Mouse (Mus musculus) lung, postnatal 0 days (tissue): ENCODE data around the gene Cactin. TPM values are rescaled to one million over a fixed set of nuclear protein-coding genes. Genes with fewer than 3 reads are reported as not detected.

Experiments
- ATAC-seq: fragments of 200-750 bp; cut with Nextera tagmentation; 2 replicates; pipeline ENCODE4 v1.8.0; 2017; ENCODE audit warnings: moderate library complexity
- DNase-seq: peaks from one replicate; pipeline ENCODE4 v3.0.0-alpha.2; 2016; ENCODE audit warnings: low spot score
- H3K27ac ChIP-seq: fragments of 300-500 bp; sonication (generic); 2 replicates; pipeline ENCODE4 v1.5.1; 2014; ENCODE audit warnings: antibody characterized with exemption, mild to moderate bottlenecking, low read length, mixed read lengths
- H3K27me3 ChIP-seq: fragments of 300-500 bp; sonication (generic); replicated peaks from 2 replicates; pipeline ENCODE4 v1.6.1; 2014; ENCODE audit warnings: low read length, mixed read lengths; ENCODE audit not compliant: insufficient read depth
- H3K36me3 ChIP-seq: fragments of 300-500 bp; sonication (generic); 2 replicates; pipeline ENCODE4 v1.6.1; 2014; ENCODE audit warnings: low read length, mixed read lengths; ENCODE audit not compliant: insufficient read depth
- H3K4me1 ChIP-seq: fragments of 300-500 bp; sonication (generic); 2 replicates; pipeline ENCODE4 v1.6.1; 2014; ENCODE audit warnings: antibody characterized with exemption, low read depth, low read length, mixed read lengths; ENCODE audit not compliant: insufficient read depth
- H3K4me2 ChIP-seq: fragments of 300-500 bp; sonication (generic); replicated peaks from 2 replicates; pipeline ENCODE4 v1.6.1; 2014; ENCODE audit warnings: low read depth, mild to moderate bottlenecking, low read length, moderate library complexity, mixed read lengths
- H3K4me3 ChIP-seq: fragments of 300-500 bp; sonication (generic); 2 replicates; pipeline ENCODE4 v1.5.1; 2014; ENCODE audit warnings: low read depth, low read length
- H3K9ac ChIP-seq: fragments of 300-500 bp; sonication (generic); replicated peaks from 2 replicates; pipeline ENCODE4 v1.6.1; 2014; ENCODE audit warnings: low read depth, mild to moderate bottlenecking
- H3K9me3 ChIP-seq: fragments of 300-500 bp; sonication (generic); 2 replicates; pipeline ENCODE4 v1.6.1; 2016; ENCODE audit warnings: low read length, mixed read lengths
- CTCF ChIP-seq: IDR thresholded peaks from 2 replicates; pipeline ENCODE4 v1.5.1; 2016; ENCODE audit warnings: antibody characterized with exemption, mild to moderate bottlenecking
- EP300 ChIP-seq: IDR thresholded peaks from 2 replicates; pipeline ENCODE4 v1.6.1; 2016; ENCODE audit warnings: antibody characterized with exemption, mild to moderate bottlenecking, control low read depth
- WGBS: fragments of 180-500 bp; shearing (Covaris S2); extraction: QIAGEN DNeasy Blood & Tissue Kit; methylation state at CpG from one replicate; pipeline ENCODE4 v1.1.7; 2014; 5-methylcytosine and 5-hydroxymethylcytosine counted together
- polyA plus RNA-seq: library from polyadenylated mRNA; unstranded; fragments of >200 nt; fragmentation: Nextera tagmentation; extraction: Ambion mirVana; gene quantifications from 2 replicates; pipeline ENCODE4 v1.2.1, GENCODE M21; 2015

The Cactin gene
- polyA plus RNA-seq, 1 experiment from 2014 or later: 20.3 TPM

DNA sequence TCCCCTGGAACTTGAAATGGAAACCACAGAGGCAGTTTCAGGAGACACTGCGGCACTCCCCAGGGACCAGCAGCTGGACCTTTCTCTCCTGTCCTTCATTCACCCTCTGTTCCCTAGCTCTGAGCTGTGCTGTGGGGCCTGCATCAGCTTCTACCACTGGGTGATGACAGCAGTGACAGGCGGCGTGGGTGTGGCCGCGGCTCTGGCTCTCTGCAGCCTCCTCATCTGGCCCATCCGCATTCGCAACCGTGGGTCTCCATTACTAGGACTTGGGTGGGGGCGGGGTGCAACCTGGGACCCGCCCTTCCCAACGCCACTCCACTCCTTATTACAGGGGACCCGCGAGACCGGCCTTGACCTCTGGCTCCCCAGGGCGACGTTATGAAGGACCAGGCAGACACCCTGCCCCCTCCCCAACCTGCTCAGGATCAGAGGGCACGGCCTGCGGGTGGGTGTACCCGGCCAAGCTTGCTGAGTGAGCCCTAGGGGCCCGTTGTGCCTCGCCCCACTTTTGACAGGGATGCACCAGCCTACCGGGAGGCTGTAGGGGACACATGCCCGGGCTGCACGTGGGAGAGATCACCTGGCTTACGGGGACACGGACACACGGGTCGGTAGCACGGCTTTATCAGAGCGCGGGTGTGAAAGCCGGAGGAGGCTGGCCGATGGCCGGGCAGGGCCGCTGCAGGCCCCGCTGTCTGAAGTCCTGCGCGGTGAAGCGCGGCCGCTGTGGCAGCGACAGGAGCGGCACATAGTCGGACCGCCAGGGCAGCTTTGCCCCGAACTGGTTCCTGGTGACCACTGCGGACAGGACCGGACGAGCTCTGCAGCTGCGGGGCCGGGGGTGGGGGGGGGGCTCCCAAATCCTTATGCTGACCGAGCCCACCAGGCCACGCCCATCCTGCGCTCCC is 42.8 kb downstream of the Cactin start:
- TF ChIP-seq EP300 (no peak), CTCF (no peak)
- Histone ChIP-seq H3K9ac (0 out of 2 replicates have a peak overlapping the region, but pooled peaks have one; percentile 12), H3K27ac (peak overlapping the region; percentile 44; the same call in 1 of the 2 replicates), H3K27me3 (no peaks in the 10 kb centered on the region), H3K9me3 (no peaks in the 10 kb centered on the region), H3K4me1 (peaks cover 17% of the 10 kb centered on the region), H3K4me2 (peak overlapping the region; percentile 53), H3K36me3 (peaks cover 15% of the 10 kb centered on the region), H3K4me3 (peak overlapping the region; percentile 17)
- 15% methylated on average over 44 of the region's 54 CpGs for WGBS
- ATAC-seq (no peak), DNase-seq (no peak)

DNA sequence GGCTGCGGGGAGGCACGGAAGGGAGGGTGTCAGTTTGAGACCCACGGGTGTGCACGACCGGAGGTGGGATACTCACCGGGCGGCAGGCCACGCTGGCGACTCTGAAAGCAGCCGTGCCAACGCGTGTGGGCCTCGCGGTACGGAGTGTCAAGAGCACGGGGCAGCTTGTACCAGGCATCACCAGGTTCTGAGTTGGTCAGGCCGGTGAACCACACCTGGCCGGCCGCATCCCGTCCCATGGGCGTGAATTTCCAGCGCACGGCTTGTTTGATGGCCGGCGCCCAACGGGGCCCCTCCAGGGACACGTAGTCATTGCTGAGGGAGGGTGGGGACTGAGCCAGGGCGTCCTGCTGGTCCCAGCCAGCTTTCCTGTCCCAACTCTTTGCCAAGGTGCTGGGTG is 43.8 kb downstream of the Cactin start:
- Histone ChIP-seq H3K27ac (no peak overlapping the region), H3K9me3 (no peaks in the 10 kb centered on the region), H3K27me3 (no peaks in the 10 kb centered on the region), H3K4me3 (peak overlapping the region; percentile 17; the same call in 1 of the 2 replicates), H3K36me3 (peaks cover 25% of the 10 kb centered on the region), H3K4me2 (peak overlapping the region; percentile 53), H3K9ac (no peak overlapping the region), H3K4me1 (peaks cover 17% of the 10 kb centered on the region)
- ATAC-seq (no peak), DNase-seq (no peak)
- TF ChIP-seq CTCF (no peak), EP300 (no peak)
- 14% methylated on average over 28 of the region's 28 CpGs for WGBS

DNA sequence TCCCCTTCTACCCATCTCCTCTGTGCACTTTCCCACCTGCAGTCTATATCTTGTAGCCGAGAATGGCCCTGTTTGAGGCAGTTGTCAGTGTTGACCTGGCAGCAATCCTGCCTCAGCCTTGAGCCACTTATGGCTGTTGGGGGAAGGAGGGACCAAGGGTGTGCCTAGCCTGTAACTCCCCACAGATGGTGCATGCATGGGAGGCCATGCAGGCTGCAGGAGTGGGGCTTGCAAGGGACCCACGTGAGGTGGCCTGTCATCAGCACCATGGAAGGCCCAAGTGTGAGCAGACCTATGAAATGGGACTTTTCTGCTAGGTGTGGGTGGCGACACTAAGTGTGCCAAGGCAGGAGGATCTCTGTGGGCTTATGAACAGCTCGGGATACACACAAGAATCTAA is 44.2 kb downstream of the Cactin start:
- Histone ChIP-seq H3K9ac (no peak overlapping the region), H3K4me3 (no peak overlapping the region), H3K27me3 (no peaks in the 10 kb centered on the region), H3K36me3 (peaks cover 28% of the 10 kb centered on the region), H3K4me2 (no peak overlapping the region; the same call in 1 of the 2 replicates), H3K27ac (no peak overlapping the region), H3K9me3 (no peaks in the 10 kb centered on the region), H3K4me1 (peaks cover 17% of the 10 kb centered on the region)
- DNase-seq: no peak
- WGBS: 32% methylated on average over 4 of the region's 4 CpGs
- TF ChIP-seq CTCF: no peak
- no peak for TF ChIP-seq EP300
- ATAC-seq: no peak

DNA sequence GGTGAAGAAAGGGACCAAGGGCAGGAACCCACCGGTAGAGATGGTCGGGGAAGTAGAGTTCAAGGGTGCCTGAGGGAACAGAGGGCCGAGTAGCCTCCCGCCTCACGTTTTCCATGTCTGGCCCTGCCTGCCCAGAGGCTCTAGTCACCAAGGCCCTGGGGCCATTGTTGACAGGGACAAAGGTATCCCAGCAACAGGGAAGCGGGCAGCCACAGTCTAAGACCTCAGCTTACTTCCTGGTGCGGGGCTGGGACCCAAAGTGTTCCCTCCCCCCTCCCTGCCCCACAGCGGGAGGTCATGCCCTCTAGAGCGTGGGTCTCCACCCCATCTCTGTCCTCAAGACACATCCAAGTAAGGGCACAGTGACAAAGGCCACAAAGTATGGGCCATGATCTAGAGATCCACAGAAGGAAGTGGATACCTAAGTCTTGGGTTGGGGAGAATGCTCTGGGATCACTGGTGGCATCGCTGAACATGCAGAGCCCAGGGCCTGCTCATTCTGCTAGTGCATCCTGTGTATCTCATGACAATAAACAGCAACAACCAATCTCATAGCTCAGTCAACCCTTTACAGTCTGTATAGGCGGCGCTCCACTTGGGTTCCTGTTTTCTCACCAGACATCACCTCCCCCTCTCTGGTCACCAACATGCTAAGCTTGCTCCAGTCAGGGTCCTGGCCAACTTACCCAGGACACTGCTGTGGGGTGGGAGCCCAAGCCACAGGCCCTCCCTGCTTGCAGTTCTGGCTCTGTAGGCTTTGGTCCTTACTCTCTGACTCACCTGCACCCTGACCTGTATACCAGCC is 45.0 kb downstream of the Cactin start, which contains the start of gene 4930404N11Rik:
TSS of gene 4930404N11Rik (minus strand) at position 145 of the 805 bp plus-strand sequence.
- ATAC-seq: peak; percentile 16; the same call in 1 of the 2 replicates
- Histone ChIP-seq H3K4me2 (peak within 1 kb of the TSS; percentile 53), H3K4me1 (peaks cover 17% of the 10 kb centered on the region), H3K27ac (no peak within 1 kb of the TSS), H3K36me3 (peaks cover 32% of the 10 kb centered on the region), H3K27me3 (no peaks in the 10 kb centered on the region), H3K4me3 (0 out of 2 replicates have a peak within 1 kb of the TSS, but pooled peaks have one; percentile 17), H3K9me3 (no peaks in the 10 kb centered on the region), H3K9ac (no peak within 1 kb of the TSS)
- WGBS: 25% methylated on average over 12 of the region's 12 CpGs
- peak; percentile 52 for DNase-seq
- no peak for TF ChIP-seq EP300
- no peak for TF ChIP-seq CTCF

DNA sequence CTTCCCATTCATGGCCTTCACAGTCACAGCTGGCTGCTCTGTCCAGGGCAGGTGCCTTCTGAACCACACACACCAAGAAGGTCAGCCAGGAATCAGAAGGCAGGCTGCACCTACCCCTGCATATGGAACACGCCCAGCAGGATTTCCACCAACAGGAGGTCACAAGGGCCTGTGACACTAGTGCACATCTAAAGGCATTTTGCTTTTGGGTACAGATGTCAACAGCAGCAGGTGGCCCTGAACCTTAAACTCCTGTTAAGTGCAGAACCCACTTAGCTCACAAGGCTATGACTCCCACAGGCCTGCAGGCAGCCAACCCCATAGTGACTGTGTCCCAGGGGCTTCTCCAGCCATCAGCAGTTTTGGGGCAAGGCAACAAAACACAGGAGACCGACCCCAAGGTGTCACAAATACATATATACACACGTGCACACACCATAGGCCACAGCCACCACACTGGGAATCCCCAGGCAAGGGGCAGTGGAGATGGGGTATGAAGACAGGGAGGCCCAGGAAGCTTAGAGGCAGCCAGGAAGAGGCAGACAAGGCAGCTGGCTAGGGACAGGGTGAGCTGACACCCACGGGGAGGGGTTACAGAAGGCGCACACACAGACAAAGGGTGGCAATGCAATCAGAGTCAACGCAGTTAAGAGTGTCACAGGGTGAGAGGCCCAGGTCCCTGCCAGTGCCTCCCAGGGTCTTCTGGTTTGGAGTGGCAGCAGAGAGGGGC is 45.7 kb downstream of the Cactin start:
- peaks cover 37% of the 10 kb centered on the region for H3K36me3 ChIP-seq
- no peak overlapping the region for H3K27ac ChIP-seq
- TF ChIP-seq CTCF (no peak), EP300 (no peak)
- no peak overlapping the region for H3K4me3 ChIP-seq
- H3K4me2 ChIP-seq: no peak overlapping the region
- no peak for ATAC-seq
- DNase-seq: no peak
- H3K9ac ChIP-seq: no peak overlapping the region
- peaks cover 17% of the 10 kb centered on the region for H3K4me1 ChIP-seq
- H3K27me3 ChIP-seq: no peaks in the 10 kb centered on the region
- no peaks in the 10 kb centered on the region for H3K9me3 ChIP-seq
- WGBS: 68% methylated on average over 6 of the region's 6 CpGs
